Mouse (Mus musculus): ENCODE data around the gene Ccdc191.

GRCm38 (mm10) chr16:43933041-43933440 is 43.4 kb downstream of the Ccdc191 start:
- TF ChIP-seq CTCF (IDR thresholded peaks at IDR 0.05; ENCODE audit: low read depth) (no peak), EP300 (IDR thresholded peaks at IDR 0.05; ENCODE audit: low read depth) (no peak)
